Mouse (Mus musculus): ENCODE measurements at regions not wholly inside any gene's neighbourhood (a gene's known extent, or its start where the extent isn't known, plus 50 kb on each side); places are given as distances from the start of the nearest gene placed in this dataset.

DNA sequence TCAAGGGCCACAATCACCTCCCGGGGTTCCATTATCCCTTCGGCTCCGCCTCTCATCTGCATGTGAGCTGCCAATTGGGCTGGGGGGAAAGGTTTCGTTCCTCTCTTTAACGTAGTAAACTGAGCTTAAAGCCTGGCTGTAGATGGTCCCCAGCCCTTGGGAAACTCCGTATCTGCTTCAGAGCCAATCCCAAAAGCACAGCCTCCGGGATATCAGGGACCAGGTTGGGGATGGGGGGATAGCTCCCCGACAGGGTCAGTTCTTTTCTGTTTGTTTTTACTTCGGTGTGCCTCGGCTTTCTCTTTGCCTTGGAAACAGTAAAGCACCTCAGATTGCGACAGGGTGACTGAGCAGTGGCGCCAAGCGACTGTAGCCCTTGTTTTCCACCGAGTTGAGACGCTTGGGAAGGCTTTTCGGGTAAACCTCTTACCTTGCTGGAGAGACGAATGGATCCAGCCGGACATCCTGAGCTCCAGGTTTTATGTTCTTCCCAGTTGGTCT lies 64.5 kb downstream of the Tfap2c start:
- intact Hi-C loops (cut with DNase I), result no loop called here
- DNase-seq, result no peak

- intact Hi-C loops (cut with DNase I), result no loop called here
- no peak for DNase-seq
Measured at GRCm38 (mm10) chr2:172615148-172615547, 65.8 kb downstream of the Tfap2c start.

GRCm38 (mm10) chr2:172615582-172615981 lies 66.2 kb downstream of the Tfap2c start:
- DNase-seq, result no peak
- intact Hi-C loops (cut with DNase I), result no loop called here

DNA sequence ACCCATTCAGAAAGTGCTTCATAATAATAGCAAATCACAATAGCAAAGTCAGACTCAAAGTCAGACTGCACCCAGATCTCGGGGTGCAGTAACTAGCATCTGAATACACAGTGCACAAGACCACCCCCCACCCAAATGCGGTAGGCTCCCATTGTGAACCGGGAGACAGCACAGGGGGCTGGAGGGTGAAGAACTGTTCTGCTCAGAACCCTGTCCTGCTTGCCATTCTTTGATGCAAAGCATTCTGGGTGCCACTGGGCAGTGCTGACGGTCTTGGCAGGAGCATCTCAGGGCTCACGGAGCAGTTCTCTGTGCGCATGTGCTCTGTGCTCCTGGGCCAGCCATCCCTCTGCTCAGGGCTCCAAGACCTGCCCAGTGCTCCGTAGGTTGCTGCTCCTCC lies 69.8 kb downstream of the Tfap2c start:
- no peak for DNase-seq
- intact Hi-C loops (cut with DNase I), result no loop called here

DNA sequence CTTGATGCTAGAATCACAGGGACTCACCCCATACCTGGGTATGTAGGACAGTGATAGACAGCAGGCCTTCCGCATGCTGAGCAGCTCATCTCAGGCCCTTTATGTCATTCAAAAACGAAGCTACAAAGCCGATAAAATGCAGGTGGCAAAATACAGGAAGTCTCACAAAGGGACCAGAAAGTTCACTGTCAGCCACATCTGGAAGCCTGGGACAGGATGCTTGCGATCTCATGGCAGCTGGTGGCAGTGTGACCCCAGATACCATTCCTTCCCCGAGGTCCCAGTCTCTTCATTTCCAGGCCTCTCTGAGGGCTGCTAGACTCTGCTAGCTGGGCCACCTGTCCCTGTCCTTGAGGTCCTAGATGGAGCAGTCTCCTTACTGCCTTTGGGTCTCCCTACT lies 70.6 kb downstream of the Tfap2c start:
- intact Hi-C loops (cut with DNase I), result no loop called here
- DNase-seq, result no peak

DNA sequence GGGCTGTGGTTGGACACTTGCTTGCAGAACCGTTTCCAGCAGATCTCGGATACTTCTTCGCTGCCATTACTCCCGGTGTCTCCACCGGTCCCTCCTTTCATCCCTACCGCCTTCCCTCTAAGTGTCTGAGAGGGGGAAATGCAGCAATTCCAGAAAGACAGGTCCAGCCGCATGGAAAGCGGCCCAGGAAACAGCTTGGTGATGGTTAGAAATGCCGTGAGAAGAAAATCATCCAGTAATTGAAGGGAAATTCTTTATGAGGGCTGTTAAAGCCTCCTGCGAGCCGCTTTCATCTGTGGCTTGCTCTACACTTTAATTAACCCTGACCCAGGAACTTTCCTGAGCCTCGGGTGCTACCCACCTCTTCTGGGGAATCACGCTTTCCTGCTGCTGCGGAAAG lies 74.3 kb downstream of the Tfap2c start:
- intact Hi-C loops (cut with DNase I), result no loop called here

GRCm38 (mm10) chr2:172627353-172628306 lies 78.2 kb downstream of the Tfap2c start:
- intact Hi-C loops (cut with DNase I), result no loop called here
- DNase-seq, result no peak

More for the DNA sequence above, 74.3 kb downstream of the Tfap2c start:
- no peak for DNase-seq

GRCm38 (mm10) chr2:172630333-172630732 lies 80.9 kb downstream of the Tfap2c start:
- intact Hi-C loops (cut with DNase I), result no loop called here
- no peak for DNase-seq

DNA sequence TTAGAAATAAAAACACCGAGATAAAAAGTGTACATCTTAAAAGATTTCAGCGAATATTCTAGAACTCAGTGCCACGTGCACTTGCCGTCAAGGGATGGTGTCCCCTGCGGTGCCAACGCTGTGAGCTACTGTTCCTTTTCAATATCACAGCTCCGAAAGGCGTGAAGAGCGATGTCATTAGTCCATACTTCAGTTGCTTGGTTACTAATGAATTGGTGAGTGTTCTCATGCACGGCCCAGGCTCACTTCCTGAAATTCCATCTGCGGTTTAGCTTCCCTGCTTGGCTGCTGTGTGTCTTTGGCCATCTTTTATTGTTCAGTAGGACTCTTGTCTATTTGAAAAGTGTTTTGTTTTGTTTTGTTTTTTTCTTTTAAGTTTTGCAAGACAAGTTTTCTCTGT lies 93.2 kb downstream of the Tfap2c start:
- intact Hi-C loops (cut with DNase I), result no loop called here
- no peak for DNase-seq

GRCm38 (mm10) chr2:172643860-172644259 lies 94.5 kb downstream of the Tfap2c start:
- intact Hi-C loops (cut with DNase I), result no loop called here

DNA sequence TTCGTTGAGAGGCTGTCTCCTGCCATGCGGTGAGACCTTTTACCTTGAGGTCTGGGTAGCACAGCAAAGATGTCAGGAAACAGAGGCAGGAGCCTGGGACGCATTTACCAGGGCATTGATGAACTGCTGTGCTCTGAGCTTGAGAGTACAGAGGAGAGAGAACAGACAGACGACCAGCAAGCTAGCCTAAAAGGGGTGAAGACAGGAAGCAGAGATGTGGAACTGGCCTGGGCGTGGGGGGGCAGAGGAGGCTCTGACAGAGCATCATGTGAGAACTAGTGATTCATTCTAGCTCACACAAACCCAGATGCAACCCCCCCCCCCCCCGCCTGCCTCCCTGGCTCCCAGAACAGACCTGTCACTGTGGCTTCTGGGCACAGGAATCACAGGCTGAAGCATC lies 95.1 kb downstream of the Tfap2c start:
- intact Hi-C loops (cut with DNase I), result no loop called here
- DNase-seq, result no peak

More at GRCm38 (mm10) chr2:172643860-172644259, 94.5 kb downstream of the Tfap2c start:
- peak; percentile 18 to 30 for DNase-seq

DNA sequence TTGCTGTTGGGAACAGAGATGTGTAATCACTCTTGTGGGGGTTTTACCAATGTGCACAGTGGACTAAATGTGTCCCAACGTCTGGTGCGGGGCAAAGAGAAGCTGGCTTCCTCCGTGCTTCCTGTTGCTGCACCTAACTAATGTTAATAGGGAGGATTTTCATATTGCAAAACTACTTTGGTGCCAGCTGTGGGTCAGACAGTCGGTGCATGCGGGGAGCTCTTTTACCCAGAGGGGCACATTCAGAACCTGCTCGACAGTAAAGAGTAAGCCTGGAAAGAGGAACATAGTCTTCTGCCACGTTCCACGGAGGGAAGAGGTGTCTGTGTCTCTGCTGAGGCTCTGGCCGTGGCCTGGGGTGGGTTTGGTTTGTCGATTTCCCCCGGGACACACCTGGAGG lies 98.7 kb downstream of the Tfap2c start:
- DNase-seq, result no peak
- intact Hi-C loops (cut with DNase I), result no loop called here

GRCm38 (mm10) chr2:172660479-172660878 lies 111.1 kb downstream of the Tfap2c start:
- no peak for DNase-seq
- intact Hi-C loops (cut with DNase I), result no loop called here

GRCm38 (mm10) chr2:172660916-172661315 lies 111.5 kb downstream of the Tfap2c start:
- intact Hi-C loops (cut with DNase I), result no loop called here
- no peak for DNase-seq

GRCm38 (mm10) chr2:172661418-172661980 lies 112.1 kb downstream of the Tfap2c start:
- DNase-seq, result no peak
- intact Hi-C loops (cut with DNase I), result no loop called here

- DNase-seq, result no peak
- intact Hi-C loops (cut with DNase I), result no loop called here
Measured at GRCm38 (mm10) chr2:172662165-172662564, 112.8 kb downstream of the Tfap2c start.

DNA sequence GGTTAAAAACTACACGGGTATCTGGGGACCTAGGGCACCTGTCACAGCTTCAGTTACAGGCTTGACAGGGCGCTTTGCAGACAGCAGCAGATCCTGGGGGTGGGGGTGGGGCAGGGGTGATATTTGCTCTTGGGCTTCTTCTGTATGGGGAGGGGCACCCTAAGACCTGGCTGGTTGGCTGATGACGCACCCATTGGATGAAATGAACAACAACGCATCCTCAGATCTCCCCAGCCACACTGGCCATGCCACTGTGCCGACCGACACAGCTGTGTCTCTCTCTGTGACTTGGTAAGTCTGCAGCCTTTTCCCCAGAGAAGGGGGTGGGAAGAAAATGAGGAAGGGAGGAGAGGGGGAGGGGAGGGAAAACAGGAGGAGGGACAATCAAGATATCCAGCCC lies 114.3 kb downstream of the Tfap2c start:
- no peak for DNase-seq
- intact Hi-C loops (cut with DNase I), result no loop called here

DNA sequence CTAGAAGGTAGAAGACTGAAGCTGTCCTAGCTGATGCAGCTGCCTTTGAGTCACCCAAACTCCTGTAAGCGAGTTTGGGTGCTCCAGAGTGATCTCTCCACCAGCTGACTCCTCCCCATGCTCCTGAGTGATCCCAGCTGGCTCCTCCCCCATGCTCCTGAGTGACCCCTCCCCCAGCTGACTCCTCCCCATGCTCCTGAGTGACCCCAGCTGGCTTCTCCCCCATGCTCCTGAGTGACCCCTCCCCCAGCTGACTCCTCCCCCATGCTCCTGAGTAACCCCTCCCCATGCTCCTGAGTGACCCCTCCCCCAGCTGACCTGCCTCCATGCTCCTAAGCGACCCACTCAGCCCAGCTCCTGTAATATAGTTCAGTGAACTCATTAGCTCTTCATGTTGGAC lies 123.7 kb downstream of the Tfap2c start:
- intact Hi-C loops (cut with DNase I), result no loop called here

GRCm38 (mm10) chr2:172674641-172675040 lies 125.2 kb downstream of the Tfap2c start:
- no peak for DNase-seq
- intact Hi-C loops (cut with DNase I), result no loop called here

More for the DNA sequence above, 123.7 kb downstream of the Tfap2c start:
- no peak for DNase-seq

DNA sequence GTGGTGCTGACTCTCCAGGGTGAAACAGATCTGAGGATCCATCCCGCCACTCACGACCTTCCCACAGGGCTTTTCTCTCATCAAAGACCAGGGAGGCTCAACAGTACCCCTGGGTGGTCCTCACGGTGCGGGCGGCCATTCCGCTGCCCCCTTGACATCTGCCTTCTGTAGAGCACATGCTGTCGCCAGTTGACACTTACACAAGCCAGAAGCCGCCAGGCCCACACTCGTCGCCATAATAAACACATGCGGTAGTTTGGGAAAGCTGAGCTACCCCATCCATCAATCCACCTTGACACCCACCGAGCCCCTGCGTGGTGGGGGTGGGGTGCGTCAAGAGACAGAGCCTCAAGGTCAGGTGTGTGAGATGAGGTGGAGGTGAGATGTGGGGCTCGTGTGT lies 125.7 kb downstream of the Tfap2c start:
- intact Hi-C loops (cut with DNase I), result no loop called here
- no peak for DNase-seq

GRCm38 (mm10) chr2:172690196-172690595 lies 140.8 kb downstream of the Tfap2c start:
- intact Hi-C loops (cut with DNase I), result no loop called here
- DNase-seq, result no peak

Data from heart, postnatal 36 days (tissue).